Mouse (Mus musculus): Measurements from ENCODE around the gene Tlr12.
"Not testable (repeated sequence)": the region's sequence is repeated elsewhere in the genome, so short reads cannot be mapped to it uniquely, and the experiment has no call there.

Tlr12 gene

GRCm38 (mm10) chr4:128618246-128618911, at the start of gene Tlr12:
Gene Tlr12 (minus strand): TSS chr4:128618619.
- DNase-seq: peak; percentile 41

- DNase-seq: not testable (repeated sequence)
These were observed 48.8 kb upstream of the Tlr12 start for GRCm38 (mm10) chr4:128667195-128667594.

- peak; percentile 22 for DNase-seq
These were observed 47.9 kb upstream of the Tlr12 start for GRCm38 (mm10) chr4:128666362-128666761.

GRCm38 (mm10) chr4:128664002-128664401, 45.6 kb upstream of the Tlr12 start:
- no peak for DNase-seq

GRCm38 (mm10) chr4:128661063-128661462, 42.6 kb upstream of the Tlr12 start:
- no peak for DNase-seq

- DNase-seq: no peak
These were observed 41.8 kb upstream of the Tlr12 start for GRCm38 (mm10) chr4:128660196-128660595.

- DNase-seq: no peak
These were observed 37.0 kb upstream of the Tlr12 start for GRCm38 (mm10) chr4:128655446-128655845.

- peak; percentile 98 for DNase-seq
These were observed 36.3 kb upstream of the Tlr12 start, which contains the start of gene Phc2 for GRCm38 (mm10) chr4:128654505-128655381. Gene Phc2 (plus strand): TSS chr4:128654702.

- peak; percentile 41 for DNase-seq
These were observed 34.3 kb upstream of the Tlr12 start for GRCm38 (mm10) chr4:128652584-128653298.

GRCm38 (mm10) chr4:128651530-128651929, 33.1 kb upstream of the Tlr12 start:
- DNase-seq: no peak

GRCm38 (mm10) chr4:128648567-128649255, 30.3 kb upstream of the Tlr12 start:
- DNase-seq: no peak

GRCm38 (mm10) chr4:128646762-128647161, 28.3 kb upstream of the Tlr12 start:
- DNase-seq: no peak

- no peak for DNase-seq
These were observed 27.5 kb upstream of the Tlr12 start for GRCm38 (mm10) chr4:128645896-128646295.

- no peak for DNase-seq
These were observed 23.6 kb upstream of the Tlr12 start for GRCm38 (mm10) chr4:128641766-128642717.

GRCm38 (mm10) chr4:128638265-128638923, 20.0 kb upstream of the Tlr12 start:
- DNase-seq: no peak

- DNase-seq: no peak
These were observed 18.8 kb upstream of the Tlr12 start for GRCm38 (mm10) chr4:128637250-128637649.

- peak; percentile 45 for DNase-seq
These were observed 17.6 kb upstream of the Tlr12 start for GRCm38 (mm10) chr4:128635894-128636585.

- peak; percentile 66 for DNase-seq
These were observed 17.0 kb upstream of the Tlr12 start for GRCm38 (mm10) chr4:128635451-128635850.

GRCm38 (mm10) chr4:128621109-128621508, 2.7 kb upstream of the Tlr12 start:
- DNase-seq: no peak

- DNase-seq: no peak
These were observed 2.2 kb upstream of the Tlr12 start for GRCm38 (mm10) chr4:128620572-128620971.
